Mouse (Mus musculus): ENCODE data around the gene Drg1. TPM values are rescaled to one million over a fixed set of nuclear protein-coding genes. Genes with fewer than 3 reads are reported as not detected.
"Not testable (repeated sequence)": the region's sequence is repeated elsewhere in the genome, so short reads cannot be mapped to it uniquely, and the experiment has no call there.

Gene Drg1
- polyA plus RNA-seq, 1 experiment, result 27.0 TPM

DNA sequence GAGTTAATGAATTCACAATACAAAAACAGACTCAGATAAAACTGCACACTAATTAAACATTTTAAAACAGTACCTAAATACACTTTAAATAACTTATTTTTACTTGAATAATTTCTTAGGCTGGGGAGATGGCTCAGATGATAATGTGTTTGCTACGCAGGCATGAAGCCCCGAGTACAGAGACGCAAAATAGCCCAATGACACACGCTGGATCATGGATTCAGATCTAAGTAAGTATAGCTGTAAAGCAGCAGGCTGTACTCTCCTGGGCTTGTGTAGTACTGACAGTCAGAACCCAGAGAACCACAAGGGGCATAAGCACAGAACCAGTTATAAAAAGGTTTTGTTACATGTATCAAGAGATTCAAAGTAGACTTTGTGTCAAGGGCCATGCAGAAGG lies 99.1 kb downstream of the Drg1 start:
- DNase-seq (ENCODE audit: low read depth), result not testable (repeated sequence)

DNA sequence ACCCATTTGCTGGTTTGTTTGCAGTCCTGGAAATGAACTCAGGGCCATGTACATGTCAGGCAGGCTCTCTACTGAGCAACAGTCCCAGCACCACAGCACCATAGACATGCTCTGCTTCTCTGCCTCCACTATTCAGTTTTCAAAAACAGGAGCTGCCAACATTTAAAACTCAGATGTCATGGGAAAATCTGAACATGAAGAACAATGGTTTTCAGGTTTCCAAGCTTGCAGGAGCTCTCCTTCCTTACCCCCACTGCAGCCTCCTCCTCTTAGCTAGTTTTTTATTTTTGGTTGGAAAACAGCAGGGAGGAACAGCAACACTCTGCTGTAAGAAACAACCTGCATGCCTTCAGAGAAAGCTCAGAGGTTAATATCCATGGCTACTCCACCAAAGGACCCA lies 99.9 kb downstream of the Drg1 start:
- DNase-seq (ENCODE audit: low read depth), result not testable (repeated sequence)

DNA sequence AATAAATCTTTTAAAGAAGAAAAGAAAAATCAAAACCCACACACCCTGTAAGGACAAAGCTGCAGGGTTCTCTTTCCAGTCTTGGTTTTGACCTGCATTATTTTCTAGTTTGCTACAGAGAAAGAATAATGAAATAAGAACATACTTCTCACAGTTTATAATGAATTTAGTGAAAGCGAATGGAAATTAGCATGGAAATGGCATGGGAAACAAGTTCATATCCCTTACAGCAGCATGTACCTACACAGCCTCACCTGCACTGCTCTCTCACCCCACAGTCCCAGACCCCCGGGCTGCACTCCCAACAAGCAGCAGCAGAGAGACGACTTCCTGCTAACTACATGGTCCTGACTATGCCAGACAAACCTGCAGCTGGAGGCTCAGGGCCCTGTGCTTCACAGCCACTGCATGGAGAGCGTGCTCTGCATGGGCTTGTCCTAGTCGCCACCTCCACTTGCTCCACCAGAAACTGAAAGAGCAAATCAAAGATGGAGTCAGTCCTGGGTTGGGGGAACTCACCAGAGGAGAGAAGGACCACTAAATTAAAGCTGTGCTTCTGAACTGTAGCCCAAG lies 100.9 kb downstream of the Drg1 start:
- not testable (repeated sequence) for DNase-seq (ENCODE audit: low read depth)

DNA sequence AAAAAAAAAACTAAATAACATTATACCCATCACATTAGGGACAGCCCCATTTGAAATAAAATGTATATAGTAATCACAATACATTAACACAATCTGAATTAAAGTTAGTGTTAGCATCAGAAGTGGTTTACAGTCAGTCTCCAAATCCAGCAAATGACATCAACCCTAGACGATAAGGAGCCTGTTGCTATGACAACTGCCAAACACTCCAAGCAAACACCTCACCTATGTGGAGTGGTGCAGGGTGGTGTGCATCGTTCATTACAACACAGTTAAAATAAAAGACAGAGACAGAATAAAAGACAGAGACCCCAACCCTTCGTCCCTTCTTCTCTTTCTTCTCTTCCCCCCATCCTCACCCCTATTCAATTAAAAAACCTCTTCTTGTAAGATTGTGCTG lies 102.6 kb downstream of the Drg1 start:
- DNase-seq (ENCODE audit: low read depth), result not testable (repeated sequence)

DNA sequence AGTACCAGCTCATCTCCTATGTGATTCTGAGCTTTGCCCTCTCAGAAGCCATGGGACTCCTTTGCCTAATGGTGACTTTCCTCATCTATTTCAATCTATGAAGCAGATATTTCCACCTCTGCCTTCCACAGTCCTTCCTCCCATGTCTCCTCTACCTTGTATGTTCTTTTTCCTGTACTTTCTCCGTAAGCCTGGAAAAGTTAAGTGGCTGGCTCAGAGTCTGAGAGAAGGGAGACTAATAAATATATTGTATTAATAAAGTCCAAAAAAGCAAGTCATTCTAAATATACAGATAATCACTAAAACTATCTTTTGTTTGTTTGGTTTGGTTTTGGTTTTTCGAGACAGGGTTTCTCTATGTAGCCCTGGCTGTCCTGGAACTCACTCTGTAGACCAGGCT lies 103.1 kb downstream of the Drg1 start:
- not testable (repeated sequence) for DNase-seq (ENCODE audit: low read depth)

DNA sequence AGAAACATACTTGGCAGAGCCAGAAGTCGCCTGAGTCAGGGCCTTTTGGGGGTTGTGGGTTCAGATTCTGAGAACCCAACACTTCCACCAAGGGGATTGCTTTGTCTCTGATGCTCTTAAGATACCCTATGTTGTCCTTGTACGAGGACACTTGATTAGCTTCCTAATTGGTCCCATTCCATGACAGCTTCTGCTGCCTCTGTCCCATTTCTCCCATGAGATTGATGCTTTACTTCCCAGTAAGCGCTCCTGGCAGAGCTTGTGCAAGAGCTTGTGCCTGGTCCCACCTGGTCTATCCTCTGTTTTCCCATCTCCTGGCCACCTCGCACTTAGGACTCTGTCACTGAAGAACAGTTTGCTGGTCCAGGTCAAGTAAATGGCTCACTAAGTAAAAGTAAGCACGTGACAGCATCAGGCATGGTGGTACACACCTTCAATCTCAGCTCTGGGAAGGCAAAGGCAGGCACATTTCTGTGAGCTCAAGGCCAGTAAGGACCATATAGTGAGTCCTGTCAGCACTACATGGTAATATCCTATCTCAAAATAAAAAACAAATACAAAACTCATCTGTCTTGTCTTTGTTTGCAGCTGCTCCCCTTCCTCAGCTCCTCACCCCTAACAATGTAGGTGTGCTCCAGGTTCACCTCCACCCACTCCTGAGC lies 103.8 kb downstream of the Drg1 start:
- not testable (repeated sequence) for DNase-seq (ENCODE audit: low read depth)

DNA sequence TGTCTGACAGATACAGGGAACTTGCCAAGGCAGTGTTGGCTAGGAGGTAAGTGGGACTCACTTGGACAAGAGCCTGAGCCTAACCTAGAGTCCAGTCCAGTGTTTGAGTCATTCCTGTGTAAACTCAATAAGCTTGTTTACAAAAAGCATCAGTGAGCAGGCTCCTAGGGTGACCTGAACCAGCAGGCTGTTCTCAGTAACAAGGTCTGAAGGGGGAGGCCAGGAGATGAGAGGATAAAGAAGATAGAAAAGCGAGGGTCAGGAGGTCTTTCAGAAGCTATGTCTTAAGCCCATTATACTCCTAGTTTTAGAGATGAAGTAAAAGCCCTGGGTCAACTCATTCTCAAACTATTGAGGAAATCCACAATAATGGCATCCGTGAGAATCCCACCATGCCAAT lies 104.8 kb downstream of the Drg1 start:
- not testable (repeated sequence) for DNase-seq (ENCODE audit: low read depth)

DNA sequence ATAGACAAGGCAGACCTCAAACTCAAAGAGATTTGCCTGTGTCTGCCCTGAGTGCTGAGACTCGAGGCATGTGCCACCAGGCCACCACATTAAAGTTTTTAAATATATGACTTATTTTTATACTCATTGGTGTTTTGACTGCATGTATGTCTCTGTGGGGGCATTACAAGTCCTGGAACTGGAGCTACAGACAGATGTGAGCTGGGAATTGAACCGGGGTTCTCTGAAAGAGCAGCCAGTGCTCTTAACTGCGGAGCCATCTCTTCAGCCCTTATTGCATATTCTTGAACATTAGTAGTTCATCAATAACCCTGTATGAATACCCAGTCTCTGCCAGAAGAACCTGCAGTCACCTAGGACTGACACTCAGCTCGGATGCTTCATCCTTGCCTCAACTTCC lies 107.4 kb downstream of the Drg1 start:
- DNase-seq (ENCODE audit: low read depth), result not testable (repeated sequence)

DNA sequence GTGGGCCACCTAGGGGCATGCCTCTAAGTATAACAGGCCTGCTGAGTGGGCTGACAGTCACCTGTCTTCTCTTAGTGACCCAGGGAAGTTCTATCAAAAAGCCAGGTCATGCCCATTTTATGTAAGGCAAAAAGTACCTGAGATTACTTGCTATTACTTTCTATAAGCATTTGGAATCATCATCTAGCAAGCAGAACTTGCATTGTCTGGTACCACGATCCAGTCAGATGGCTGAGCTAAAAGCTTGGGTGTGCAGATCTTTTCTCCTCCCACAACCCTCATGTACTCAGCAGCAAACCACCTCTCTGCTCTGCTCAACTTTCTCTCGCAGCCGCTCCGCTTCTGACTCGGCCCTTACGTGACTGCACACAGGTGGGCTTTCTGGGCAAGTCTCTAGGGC lies 108.2 kb downstream of the Drg1 start:
- DNase-seq (ENCODE audit: low read depth), result not testable (repeated sequence)

DNA sequence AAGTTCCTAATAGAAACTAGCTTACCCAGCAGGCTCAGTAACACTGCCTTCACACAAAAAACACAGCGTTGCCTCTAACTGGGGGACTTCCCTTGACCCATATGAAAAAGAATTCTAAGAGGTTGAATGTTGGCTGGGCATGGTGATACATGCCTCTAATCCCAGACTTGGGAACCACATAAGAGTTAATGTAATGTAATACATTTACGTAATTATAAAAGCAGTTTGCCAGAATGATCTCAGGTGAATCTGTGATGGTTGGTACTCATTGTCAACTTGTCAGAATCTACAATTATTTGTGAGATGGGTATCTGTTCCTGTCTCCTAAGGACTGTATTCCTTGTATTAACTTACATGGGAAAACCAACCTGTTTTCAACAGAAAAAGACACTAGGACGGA lies 109.2 kb downstream of the Drg1 start:
- not testable (repeated sequence) for DNase-seq (ENCODE audit: low read depth)

DNA sequence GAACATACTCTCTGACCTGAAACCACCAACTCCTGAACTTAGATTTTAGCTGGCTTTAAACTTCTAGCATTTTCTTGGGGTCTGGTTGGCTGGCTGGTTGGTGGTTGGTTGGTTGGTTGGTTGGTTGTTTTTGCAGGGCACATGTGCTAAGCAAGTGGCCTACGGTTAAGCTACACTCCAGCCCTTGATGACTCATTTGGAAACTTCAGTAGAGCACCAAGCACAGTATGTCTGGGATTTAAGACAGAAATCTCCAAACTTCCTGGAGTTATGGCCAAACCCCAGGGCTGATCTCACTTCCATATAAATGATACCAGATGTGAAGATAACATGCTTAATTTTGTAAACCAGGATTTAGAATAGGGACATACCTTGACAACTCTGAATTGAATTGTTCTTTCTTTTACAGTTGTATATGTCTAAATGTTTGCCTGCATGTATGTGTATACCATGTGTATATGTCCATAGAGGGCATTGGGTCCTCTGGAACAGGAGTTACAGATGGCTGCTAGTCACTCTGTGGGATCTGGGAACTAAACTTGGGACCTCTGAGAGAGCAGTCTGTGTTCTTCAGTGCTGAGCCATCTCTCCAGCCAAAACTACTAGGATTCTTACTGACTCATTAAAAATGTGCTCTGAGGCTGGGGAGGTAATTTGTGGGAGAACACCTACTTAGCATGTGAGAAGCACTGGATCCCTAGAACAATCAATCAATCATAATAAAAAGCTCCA lies 112.4 kb downstream of the Drg1 start:
- DNase-seq (ENCODE audit: low read depth), result peak; percentile 88

DNA sequence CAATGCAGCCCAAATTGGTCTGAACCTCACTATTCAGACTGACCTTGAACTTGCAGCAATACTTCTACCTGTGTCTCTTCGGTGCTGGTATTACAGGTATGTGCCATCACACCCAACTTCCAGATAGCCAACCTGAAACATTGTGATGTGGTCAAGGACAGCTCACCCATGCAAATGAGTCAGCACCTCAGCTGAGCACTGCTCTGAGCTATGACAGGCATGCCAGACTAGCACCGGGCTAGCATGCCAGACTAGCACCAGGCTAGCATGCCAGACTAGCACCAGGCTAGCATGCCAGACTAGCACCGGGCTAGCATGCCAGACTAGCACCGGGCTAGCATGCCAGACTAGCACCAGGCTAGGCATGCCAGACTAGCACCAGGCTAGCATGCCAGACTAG lies 114.9 kb downstream of the Drg1 start:
- not testable (repeated sequence) for DNase-seq (ENCODE audit: low read depth)

DNA sequence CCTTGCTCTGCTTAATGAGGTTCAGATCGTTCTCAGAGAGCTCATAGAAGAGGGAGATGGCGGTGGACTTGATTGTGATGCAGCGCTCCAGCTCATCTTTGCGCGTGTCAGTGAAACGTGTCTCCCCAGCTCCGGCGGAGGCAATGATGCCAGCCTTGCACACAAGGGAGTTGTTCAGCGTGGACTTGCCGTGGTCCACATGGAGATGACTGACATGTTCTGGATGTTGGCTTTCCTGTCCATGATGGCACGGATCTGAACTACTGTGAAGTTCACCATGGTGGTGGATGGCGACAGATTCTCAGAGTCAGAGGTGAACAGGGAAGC lies 115.6 kb downstream of the Drg1 start:
- not testable (repeated sequence) for DNase-seq (ENCODE audit: low read depth)

DNA sequence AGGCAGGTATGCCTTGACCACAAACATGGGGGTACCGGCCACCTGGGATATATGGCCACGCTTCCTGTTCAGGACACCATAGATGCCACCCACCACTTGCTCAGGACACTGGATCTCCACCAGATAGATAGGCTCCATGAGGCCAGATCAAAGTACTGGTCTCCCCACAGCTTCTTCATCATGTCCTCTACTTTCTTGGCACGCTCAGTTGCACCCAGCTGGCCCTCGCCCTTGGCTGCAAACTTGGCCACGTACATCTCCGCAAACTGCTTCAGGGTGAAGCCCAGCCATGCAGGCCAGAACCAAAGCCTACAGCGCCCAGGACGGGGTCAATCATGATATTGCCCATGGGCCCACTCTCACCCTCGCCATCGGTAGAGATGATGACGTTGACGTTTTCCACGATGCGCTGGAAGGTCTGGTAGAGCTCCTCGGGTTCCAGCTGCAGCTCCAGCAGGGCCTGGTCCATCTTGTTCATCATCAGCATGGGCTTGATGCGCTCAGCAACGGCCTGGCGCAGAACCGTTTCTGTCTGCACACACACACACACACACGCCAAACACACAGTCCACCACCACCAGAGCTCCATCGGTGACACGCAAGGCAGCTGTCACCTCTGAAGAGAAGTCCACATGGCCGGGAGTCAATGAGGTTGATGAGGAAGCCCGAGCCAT lies 116.1 kb downstream of the Drg1 start:
- not testable (repeated sequence) for DNase-seq (ENCODE audit: low read depth)

DNA sequence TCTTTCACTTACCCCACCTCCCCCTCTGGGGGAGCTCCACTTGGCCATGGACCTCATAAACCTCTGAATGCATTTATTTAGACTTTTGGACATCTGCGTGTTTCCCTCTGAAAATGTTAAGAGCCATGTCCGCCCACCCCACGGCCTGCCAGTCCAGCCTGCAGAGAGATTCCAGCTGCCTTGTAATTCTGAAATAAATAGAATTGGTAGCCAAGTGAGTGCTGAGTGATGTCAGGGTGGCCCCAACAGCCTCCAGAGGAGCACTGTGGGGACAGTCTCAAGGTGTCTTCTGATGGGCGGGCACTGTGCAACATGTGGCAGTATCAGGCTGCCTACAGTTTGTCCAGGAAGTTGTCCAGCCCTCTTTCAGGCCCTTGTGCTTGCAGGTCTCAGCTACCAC lies 116.7 kb downstream of the Drg1 start:
- DNase-seq (ENCODE audit: low read depth), result not testable (repeated sequence)

DNA sequence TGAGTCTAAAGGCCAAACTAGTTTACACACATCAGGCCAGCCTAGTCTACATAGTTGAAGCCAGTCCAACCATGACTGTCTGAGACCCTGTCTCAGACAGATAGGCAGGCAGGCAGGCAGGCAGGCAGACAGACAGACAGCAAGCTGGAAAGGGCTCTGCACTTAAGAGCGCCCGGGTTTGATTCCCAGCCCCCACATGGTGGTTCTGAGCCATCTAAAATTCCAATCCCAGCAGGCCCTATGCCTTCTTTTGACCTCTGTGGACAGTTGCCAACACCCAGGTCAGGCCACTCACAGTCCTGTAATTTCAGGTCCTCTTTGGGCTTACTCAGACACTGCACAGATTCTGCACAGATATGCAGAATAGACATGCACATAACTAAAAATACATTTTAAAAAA lies 119.4 kb downstream of the Drg1 start:
- not testable (repeated sequence) for DNase-seq (ENCODE audit: low read depth)

DNA sequence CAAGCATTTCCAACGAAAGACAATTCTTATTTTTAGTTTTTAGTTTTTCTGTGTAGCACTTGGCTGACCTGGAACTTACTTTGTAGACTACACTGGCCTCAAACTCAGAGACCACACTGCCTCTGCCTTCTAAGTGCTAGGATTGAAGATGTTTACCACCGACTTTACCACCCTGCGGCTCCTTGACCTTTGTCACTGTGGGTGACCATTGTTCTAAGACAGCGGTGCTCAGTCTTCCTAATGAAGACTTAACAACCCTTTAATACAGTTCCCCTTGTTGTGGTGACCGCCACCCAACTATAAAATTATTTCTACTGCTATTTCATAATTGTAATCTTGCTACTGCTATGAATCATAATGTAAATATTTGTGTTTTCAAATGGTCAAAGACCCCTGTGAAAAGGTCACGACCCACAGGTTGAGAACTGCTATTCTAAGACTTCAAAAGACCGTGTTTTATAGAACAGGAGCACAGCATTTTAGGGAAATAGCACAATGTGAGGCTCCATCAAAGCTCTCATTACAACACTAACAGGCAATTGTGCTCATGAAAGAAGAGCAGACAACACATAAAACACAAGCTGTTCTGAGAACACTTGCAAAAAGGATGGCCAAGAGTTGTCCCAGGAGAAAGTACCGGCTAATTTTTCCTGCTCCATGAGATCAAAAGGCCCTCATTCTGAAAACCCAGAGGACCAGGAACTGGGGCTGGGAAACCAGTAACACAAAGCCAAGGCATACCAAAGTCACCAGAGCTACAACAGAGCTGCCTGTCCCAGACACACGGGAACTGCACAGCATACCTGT lies 120.7 kb downstream of the Drg1 start:
- not testable (repeated sequence) for DNase-seq (ENCODE audit: low read depth)

DNA sequence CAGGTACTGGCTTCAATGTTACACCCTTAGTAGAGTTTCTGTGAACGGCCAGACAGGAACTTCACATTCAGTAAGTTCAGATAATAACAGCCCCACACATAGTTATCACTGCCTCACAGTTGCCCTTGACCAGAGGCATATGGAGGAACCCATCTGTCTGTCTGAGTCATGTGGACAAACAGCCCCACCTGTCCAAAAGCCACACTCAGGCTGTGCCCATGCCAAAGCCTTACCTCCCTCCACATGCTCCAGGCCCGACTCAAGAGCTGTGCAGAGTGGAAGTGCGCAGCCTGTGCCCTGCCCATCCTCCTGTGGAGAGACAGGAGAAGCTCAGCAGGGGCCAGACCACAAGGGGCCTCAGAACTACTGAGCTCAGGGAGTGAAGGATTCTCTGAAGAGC lies 122.2 kb downstream of the Drg1 start:
- DNase-seq (ENCODE audit: low read depth), result not testable (repeated sequence)

DNA sequence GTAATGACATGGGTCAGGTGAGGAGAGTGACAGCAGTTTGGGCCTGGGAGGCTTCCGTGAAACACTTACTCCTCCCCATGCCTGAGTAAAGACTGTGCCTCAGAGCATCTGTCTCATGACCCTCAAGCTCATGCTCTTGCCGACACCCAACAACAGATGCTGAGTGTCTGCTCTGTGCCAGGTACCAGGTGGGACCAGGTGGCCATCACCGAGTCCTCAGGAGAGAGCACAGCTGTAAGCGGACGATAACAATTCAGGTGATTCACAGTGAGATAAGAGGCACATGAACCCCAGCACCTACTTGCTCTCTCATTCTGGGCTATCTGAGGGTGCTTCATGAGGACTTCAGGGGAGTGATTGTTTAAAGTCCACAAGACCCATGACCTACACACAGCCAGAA lies 123.8 kb downstream of the Drg1 start:
- DNase-seq (ENCODE audit: low read depth), result not testable (repeated sequence)

DNA sequence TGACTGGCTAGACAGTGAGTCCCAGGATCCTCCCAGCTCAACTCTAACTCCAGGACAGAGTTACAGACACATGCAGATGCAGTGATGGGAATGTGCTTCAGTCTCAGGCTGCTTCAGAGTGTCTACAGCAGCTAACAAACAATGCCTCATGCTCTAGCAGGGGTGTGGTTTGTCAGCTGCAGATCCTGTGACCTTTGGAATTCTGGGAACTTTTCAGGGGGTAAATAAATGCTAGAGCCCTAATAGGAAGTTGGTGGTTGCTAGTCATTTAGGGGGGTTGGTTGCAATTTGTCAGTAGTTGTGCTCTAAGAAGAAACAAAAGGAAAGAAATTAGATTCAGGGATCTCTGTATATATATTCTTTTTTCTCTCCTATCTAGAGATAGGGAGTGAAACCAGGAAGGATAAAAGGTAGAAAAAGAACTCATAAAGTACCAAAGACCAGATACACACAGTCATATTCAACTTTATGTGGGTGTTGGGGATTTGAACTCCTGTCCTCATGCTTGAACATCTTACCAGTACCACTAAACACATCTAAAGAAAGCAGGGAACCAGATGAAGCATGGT lies 125.2 kb downstream of the Drg1 start:
- not testable (repeated sequence) for DNase-seq (ENCODE audit: low read depth)

DNA sequence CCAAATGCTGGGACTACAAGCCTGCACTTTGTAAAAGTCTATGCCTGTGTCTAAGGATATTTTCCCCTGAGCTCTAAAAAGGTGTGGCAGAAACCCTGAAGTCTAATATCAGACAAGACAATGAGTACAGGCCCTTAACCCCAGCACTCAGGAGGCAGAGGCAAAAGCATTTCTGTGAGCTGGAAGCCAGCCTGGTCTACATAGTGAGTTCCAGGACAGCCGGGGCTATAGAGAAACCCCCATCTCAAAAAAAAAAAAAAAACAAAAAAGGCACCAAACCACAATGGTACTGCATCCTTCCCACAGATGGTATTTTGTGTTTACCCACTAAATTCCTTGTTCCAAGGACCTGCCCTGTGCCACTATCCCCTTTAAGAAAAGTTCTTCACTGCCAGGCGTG lies 127.9 kb downstream of the Drg1 start:
- not testable (repeated sequence) for DNase-seq (ENCODE audit: low read depth)

All from gonadal fat pad, adult 2 months (tissue).